In genomic region chr13:109236047-109236446, GRCm38 (mm10) we compare ENCODE assay signal across 15 mouse cellular contexts.
A peak's percentile ranks its signal among the peaks of the same experiment; 100 is the strongest.
DNase-seq lines count a peak whose midpoint lies in the region; ATAC-seq lines count a peak whose summit lies in the region.
"Had no signal": no experiment of that assay in that cellular context is flagged by ENCODE, and none has a peak within 500 bp of the region (broad histone marks: within the 10 kb centered on the region; RNA-seq: fewer than 3 reads in every experiment).

No protein-coding gene starts in this region.

- ATAC-seq in frontal cortex, adult (ENCODE audit: low TSS enrichment) = peak; percentile 87
- no peak for ATAC-seq in megakaryocyte, adult 5-6 weeks (ENCODE audit: poor library complexity, severe bottlenecking)
- ATAC-seq: intestine, embryonic 15.5 days had no signal

- no peak for DNase-seq in frontal cortex, postnatal 25 days (ENCODE audit: low spot score in 2 of 2)
- DNase-seq in left cerebral cortex, adult 11 months (ENCODE audit: low spot score) = peak; percentile 24
- DNase-seq in left cerebral cortex, postnatal 4 days = no peak
- peak; percentile 14 for DNase-seq in NIH3T3 (ENCODE audit: low read depth)
- peak; percentile 60 for DNase-seq in right cerebral cortex, adult 2 months (ENCODE audit: low spot score in 2 of 2)
- DNase-seq in urinary bladder, postnatal 14 days (ENCODE audit: low spot score) = no peak
- DNase-seq: B cell, adult 2 months; cerebellum, adult 18-20 months; embryo, embryonic 11 days; gastrocnemius, adult 2 months; kidney, postnatal 4 days; thymus, adult 2 months had no signal

- intact Hi-C loops in left cerebral cortex, postnatal 4 days (cut with DNase I) = no loop called here

Comparison
In these comparisons a context has a peak if more than half of its experiments do, and no peak if none do; other contexts are left out.
1. DNase-seq: peak in left cerebral cortex, adult 11 months (single experiment), NIH3T3 (single experiment) and right cerebral cortex, adult 2 months (2 of 2); none in frontal cortex, postnatal 25 days (0 of 2), left cerebral cortex, postnatal 4 days (single experiment) and urinary bladder, postnatal 14 days (single experiment).